ENCODE assay signal across 12 mouse cellular contexts in genomic region chr12:41646956-41647575, GRCm38 (mm10).
DNase-seq lines count a peak whose midpoint lies in the region; ATAC-seq and TF ChIP-seq lines count a peak whose summit lies in the region.
"Had no signal": no experiment of that assay in that cellular context is flagged by ENCODE, and none has a peak within 500 bp of the region (broad histone marks: within the 10 kb centered on the region; RNA-seq: fewer than 3 reads in every experiment).

No protein-coding gene starts in this region.

- ATAC-seq in liver, embryonic 11.5 days (replicated peaks; ENCODE audit: low FRiP score), result 0 out of 2 replicates have a peak, but pooled peaks have one; percentile 15
- ATAC-seq in liver, postnatal 0 days, result no peak
- no peak; the same call in 1 of the 2 replicates for ATAC-seq in forebrain, embryonic 14.5 days
- ATAC-seq in midbrain, embryonic 13.5 days, result peak; percentile 84

- H3K4me2 ChIP-seq in liver, embryonic 11.5 days, result no peak overlapping the region
- H3K4me2 ChIP-seq in liver, postnatal 0 days (ENCODE audit: low read depth, low read length), result no peak overlapping the region
- no peak overlapping the region for H3K4me2 ChIP-seq in forebrain, embryonic 14.5 days (ENCODE audit: low read length)
- H3K4me2 ChIP-seq in midbrain, embryonic 13.5 days (replicated peaks), result no peak overlapping the region
- H3K4me2 ChIP-seq: liver, embryonic 13.5 days had no signal

- no peak overlapping the region for H3K4me3 ChIP-seq in liver, embryonic 11.5 days (ENCODE audit: low read depth, low read length)
- no peak overlapping the region for H3K4me3 ChIP-seq in liver, postnatal 0 days (ENCODE audit: low read depth, low read length)
- H3K4me3 ChIP-seq in forebrain, embryonic 14.5 days (ENCODE audit: low read depth, low read length), result no peak overlapping the region
- H3K4me3 ChIP-seq in midbrain, embryonic 13.5 days (replicated peaks), result no peak overlapping the region
- H3K4me3 ChIP-seq in layer of hippocampus, adult 2 months, result no peak overlapping the region
- H3K4me3 ChIP-seq: liver, embryonic 13.5 days had no signal

- no peaks in the 10 kb centered on the region for H3K27me3 ChIP-seq in liver, embryonic 11.5 days (replicated peaks; ENCODE audit: control insufficient read depth, insufficient read depth, low read length)
- H3K27me3 ChIP-seq in liver, postnatal 0 days (ENCODE audit: insufficient read depth, low read length), result no peaks in the 10 kb centered on the region
- H3K27me3 ChIP-seq in forebrain, embryonic 14.5 days (replicated peaks; ENCODE audit: control insufficient read depth, insufficient read depth, low read length), result no peaks in the 10 kb centered on the region
- no peaks in the 10 kb centered on the region for H3K27me3 ChIP-seq in midbrain, embryonic 13.5 days
- H3K27me3 ChIP-seq: liver, embryonic 13.5 days had no signal

- no peak overlapping the region for H3K27ac ChIP-seq in liver, embryonic 11.5 days (ENCODE audit: low read depth, low read length)
- no peak overlapping the region for H3K27ac ChIP-seq in liver, postnatal 0 days (ENCODE audit: low read depth)
- 0 out of 2 replicates have a peak overlapping the region, but pooled peaks have one; percentile 41 for H3K27ac ChIP-seq in forebrain, embryonic 14.5 days (ENCODE audit: low read depth, low read length)
- peak overlapping the region; percentile 35 for H3K27ac ChIP-seq in midbrain, embryonic 13.5 days
- no peak overlapping the region for H3K27ac ChIP-seq in layer of hippocampus, adult 2 months
- H3K27ac ChIP-seq: liver, embryonic 13.5 days had no signal

- no peak for TF ChIP-seq EP300 in liver, postnatal 0 days (IDR thresholded peaks at IDR 0.05; ENCODE audit: low read depth)

- TF ChIP-seq CTCF in liver, postnatal 0 days (IDR thresholded peaks at IDR 0.05; ENCODE audit: low read depth), result no peak
- TF ChIP-seq CTCF in layer of hippocampus, adult 2 months (conservative IDR thresholded peaks at IDR 0.05), result no peak

- H3K36me3 ChIP-seq in liver, embryonic 11.5 days (ENCODE audit: control insufficient read depth, insufficient read depth, low read length), result no peaks in the 10 kb centered on the region
- no peaks in the 10 kb centered on the region for H3K36me3 ChIP-seq in liver, postnatal 0 days (replicated peaks; ENCODE audit: insufficient read depth, low read length)
- H3K36me3 ChIP-seq in forebrain, embryonic 14.5 days (ENCODE audit: control insufficient read depth, insufficient read depth, low read length), result no peaks in the 10 kb centered on the region
- H3K36me3 ChIP-seq in midbrain, embryonic 13.5 days, result no peaks in the 10 kb centered on the region
- H3K36me3 ChIP-seq: liver, embryonic 13.5 days had no signal

- H3K9ac ChIP-seq in liver, embryonic 11.5 days (ENCODE audit: low read depth, low read length), result no peak overlapping the region
- no peak overlapping the region for H3K9ac ChIP-seq in liver, postnatal 0 days (replicated peaks)
- no peak overlapping the region for H3K9ac ChIP-seq in forebrain, embryonic 14.5 days (ENCODE audit: low read length)
- H3K9ac ChIP-seq in midbrain, embryonic 13.5 days (replicated peaks), result no peak overlapping the region
- H3K9ac ChIP-seq: liver, embryonic 13.5 days had no signal

- no peaks in the 10 kb centered on the region for H3K4me1 ChIP-seq in liver, embryonic 11.5 days (replicated peaks; ENCODE audit: control insufficient read depth, insufficient read depth, low read length)
- no peaks in the 10 kb centered on the region for H3K4me1 ChIP-seq in liver, postnatal 0 days (ENCODE audit: insufficient read depth)
- H3K4me1 ChIP-seq in forebrain, embryonic 14.5 days (ENCODE audit: control insufficient read depth, insufficient read depth, low read length), result peaks cover 26% of the 10 kb centered on the region
- peaks cover 45% of the 10 kb centered on the region for H3K4me1 ChIP-seq in midbrain, embryonic 13.5 days (replicated peaks)
- H3K4me1 ChIP-seq: liver, embryonic 13.5 days had no signal

- DNase-seq in liver, embryonic 11.5 days (ENCODE audit: low spot score), result no peak
- DNase-seq in liver, postnatal 0 days, result no peak
- DNase-seq in embryo, embryonic 10 days (ENCODE audit: low spot score), result peak; percentile 68
- peak; percentile 37 for DNase-seq in forebrain, embryonic 14.5 days (ENCODE audit: low spot score)
- no peak for DNase-seq in layer of hippocampus, adult 2 months (ENCODE audit: low spot score in 2 of 2)
- DNase-seq in gastrocnemius, adult 8-10 months (ENCODE audit: low spot score in 2 of 2), result no peak
- no peak for DNase-seq in left cerebral cortex, postnatal 25 days (ENCODE audit: low spot score in 2 of 2)
- DNase-seq: adrenal gland, postnatal 10 days; cerebellum, postnatal 25 days; heart, postnatal 10 days; liver, embryonic 13.5 days had no signal

- 37% methylated on average over 5 of the region's 5 CpGs for WGBS in liver, embryonic 11.5 days
- 27% methylated on average over 5 of the region's 5 CpGs for WGBS in liver, postnatal 0 days (ENCODE audit: insufficient replicate concordance)
- WGBS in forebrain, embryonic 14.5 days, result 3% methylated on average over 5 of the region's 5 CpGs
- under 1% methylated on average over 5 of the region's 5 CpGs for WGBS in midbrain, embryonic 13.5 days

- no peaks in the 10 kb centered on the region for H3K9me3 ChIP-seq in liver, embryonic 11.5 days (ENCODE audit: control insufficient read depth, low read length)
- no peaks in the 10 kb centered on the region for H3K9me3 ChIP-seq in liver, postnatal 0 days (ENCODE audit: low read length)
- no peaks in the 10 kb centered on the region for H3K9me3 ChIP-seq in forebrain, embryonic 14.5 days (replicated peaks; ENCODE audit: control insufficient read depth, low read length)
- no peaks in the 10 kb centered on the region for H3K9me3 ChIP-seq in midbrain, embryonic 13.5 days
- H3K9me3 ChIP-seq: liver, embryonic 13.5 days had no signal

- intact Hi-C loops in left cerebral cortex, postnatal 25 days (cut with DNase I), result no loop called here

Comparison
In these comparisons a context has a peak if more than half of its experiments do, and no peak if none do; other contexts are left out.
1. ATAC-seq: peak in liver, embryonic 11.5 days (single experiment) and midbrain, embryonic 13.5 days (single experiment); none in liver, postnatal 0 days (single experiment) and forebrain, embryonic 14.5 days (single experiment).
2. DNase-seq: peak in embryo, embryonic 10 days (single experiment) and forebrain, embryonic 14.5 days (single experiment); none in liver, embryonic 11.5 days (single experiment), liver, postnatal 0 days (single experiment), layer of hippocampus, adult 2 months (0 of 2), gastrocnemius, adult 8-10 months (0 of 2) and left cerebral cortex, postnatal 25 days (0 of 2).
3. H3K27ac ChIP-seq: peak in forebrain, embryonic 14.5 days (single experiment) and midbrain, embryonic 13.5 days (single experiment); none in liver, embryonic 11.5 days (single experiment), liver, postnatal 0 days (single experiment) and layer of hippocampus, adult 2 months (single experiment).